In genomic region chr6:83234280-83234741, GRCm38 (mm10) we compare ENCODE assay signal across 8 mouse cellular contexts. TPM values are rescaled to one million over a fixed set of nuclear protein-coding genes. Genes with fewer than 3 reads are reported as not detected.
DNase-seq lines count a peak whose midpoint lies in the region; ATAC-seq and TF ChIP-seq lines count a peak whose summit lies in the region.

No protein-coding gene starts in this region.

- peak overlapping the region; percentile 33; the same call in 1 of the 2 replicates for H3K4me2 ChIP-seq in hindbrain, postnatal 0 days (ENCODE audit: low read depth, low read length)
- peak overlapping the region; percentile 39 for H3K4me2 ChIP-seq in liver, embryonic 13.5 days
- H3K4me2 ChIP-seq in stomach, embryonic 16.5 days (ENCODE audit: low read depth, low read length), result peak overlapping the region; percentile 37

- no peaks in the 10 kb centered on the region for H3K36me3 ChIP-seq in hindbrain, postnatal 0 days (ENCODE audit: insufficient read depth, low read length)
- no peaks in the 10 kb centered on the region for H3K36me3 ChIP-seq in liver, embryonic 13.5 days
- no peaks in the 10 kb centered on the region for H3K36me3 ChIP-seq in stomach, embryonic 16.5 days (ENCODE audit: control insufficient read depth, insufficient read depth, low read length)

- ATAC-seq in hindbrain, postnatal 0 days, result peak; percentile 47; the same call in 1 of the 2 replicates
- ATAC-seq in liver, embryonic 13.5 days (ENCODE audit: low read depth), result no peak
- ATAC-seq in stomach, embryonic 16.5 days (ENCODE audit: insufficient read depth, low FRiP score), result no peak; the same call in 1 of the 2 replicates

- no peaks in the 10 kb centered on the region for H3K27me3 ChIP-seq in hindbrain, postnatal 0 days (ENCODE audit: insufficient read depth, low read length)
- H3K27me3 ChIP-seq in liver, embryonic 13.5 days, result peaks cover 64% of the 10 kb centered on the region
- no peaks in the 10 kb centered on the region for H3K27me3 ChIP-seq in stomach, embryonic 16.5 days (ENCODE audit: control insufficient read depth, insufficient read depth, low read length)

- TF ChIP-seq CTCF in hindbrain, postnatal 0 days (IDR thresholded peaks at IDR 0.05; ENCODE audit: low read depth), result no peak

- peak; percentile 6 for DNase-seq in A20 (ENCODE audit: low read depth, low spot score)
- peak; percentile 5 for DNase-seq in c-Kit-positive CD71-negative TER-119-negative erythroid progenitor cells, embryonic 14.5 days (ENCODE audit: low read depth)
- DNase-seq in hindbrain, postnatal 0 days (ENCODE audit: low spot score), result no peak
- DNase-seq in liver, embryonic 13.5 days, result no peak
- no peak for DNase-seq in adrenal gland, postnatal 14 days
- DNase-seq in cerebellum, postnatal 36 days, result no peak
- no peak for DNase-seq in layer of hippocampus, adult 18-20 months (ENCODE audit: low spot score in 2 of 2)

- H3K27ac ChIP-seq in hindbrain, postnatal 0 days, result no peak overlapping the region
- H3K27ac ChIP-seq in liver, embryonic 13.5 days, result no peak overlapping the region
- no peak overlapping the region for H3K27ac ChIP-seq in stomach, embryonic 16.5 days (ENCODE audit: low read length)

- 4% methylated on average over 14 of the region's 14 CpGs for WGBS in hindbrain, postnatal 0 days
- WGBS in liver, embryonic 13.5 days (ENCODE audit: insufficient replicate concordance), result 9% methylated on average over 14 of the region's 14 CpGs
- WGBS in stomach, embryonic 16.5 days, result 6% methylated on average over 14 of the region's 14 CpGs

- peaks cover 5% of the 10 kb centered on the region for H3K4me1 ChIP-seq in hindbrain, postnatal 0 days (ENCODE audit: insufficient read depth, low read length)
- H3K4me1 ChIP-seq in liver, embryonic 13.5 days (replicated peaks), result peaks cover 18% of the 10 kb centered on the region
- peaks cover 5% of the 10 kb centered on the region; the same call in 1 of the 2 replicates for H3K4me1 ChIP-seq in stomach, embryonic 16.5 days (ENCODE audit: control insufficient read depth, insufficient read depth, low read length)

- no peak overlapping the region for H3K4me3 ChIP-seq in hindbrain, postnatal 0 days (ENCODE audit: low read length)
- H3K4me3 ChIP-seq in liver, embryonic 13.5 days (replicated peaks), result 0 out of 2 replicates have a peak overlapping the region, but pooled peaks have one; percentile 4
- no peak overlapping the region for H3K4me3 ChIP-seq in stomach, embryonic 16.5 days (replicated peaks; ENCODE audit: low read length)

- no peaks in the 10 kb centered on the region for H3K9me3 ChIP-seq in hindbrain, postnatal 0 days (ENCODE audit: low read length)
- no peaks in the 10 kb centered on the region for H3K9me3 ChIP-seq in liver, embryonic 13.5 days (replicated peaks)
- H3K9me3 ChIP-seq in stomach, embryonic 16.5 days (replicated peaks; ENCODE audit: control insufficient read depth, low read length), result no peaks in the 10 kb centered on the region

- H3K9ac ChIP-seq in hindbrain, postnatal 0 days (replicated peaks; ENCODE audit: low read length), result no peak overlapping the region
- no peak overlapping the region for H3K9ac ChIP-seq in liver, embryonic 13.5 days
- no peak overlapping the region for H3K9ac ChIP-seq in stomach, embryonic 16.5 days (ENCODE audit: low read length)

RNA-seq across cellular contexts. Expression of gene Slc4a5, which starts 14.7 kb away (rescaled TPM):
- 5.2 and 6.0 TPM in 2 replicates for total RNA-seq in hindbrain, postnatal 0 days (2014; rRNA removed)
- 2.5 and 2.8 TPM in 2 replicates for polyA plus RNA-seq in hindbrain, postnatal 0 days (2015; fragmentation: Nextera tagmentation; extraction: Ambion mirVana)
- 0.86 and 0.89 TPM in 2 replicates for polyA plus RNA-seq in liver, embryonic 13.5 days (2015; fragmentation: Nextera tagmentation; extraction: Ambion mirVana)
- polyA plus RNA-seq in stomach, embryonic 16.5 days (2015; fragmentation: Nextera tagmentation; extraction: Ambion mirVana), result 0.30 and 0.60 TPM in 2 replicates
- 0.30 and 0.98 TPM in 2 replicates for total RNA-seq in adrenal gland, postnatal 14 days (2021)
- total RNA-seq in layer of hippocampus, adult 18-20 months (2021), result 1 to 10 TPM in 1 of 2 experiments, under 1 TPM in 1; 0.25 to 1.2 TPM

Comparison
In these comparisons a context has a peak if more than half of its experiments do, and no peak if none do; other contexts are left out.
1. DNase-seq: peak in A20 (single experiment) and c-Kit-positive CD71-negative TER-119-negative erythroid progenitor cells, embryonic 14.5 days (single experiment); none in hindbrain, postnatal 0 days (single experiment), liver, embryonic 13.5 days (single experiment), adrenal gland, postnatal 14 days (single experiment), cerebellum, postnatal 36 days (0 of 2) and layer of hippocampus, adult 18-20 months (0 of 2).
2. Peak in every context shown above with its lines, with median percentiles within 50 percentile points of each other: H3K4me2 ChIP-seq.